Mouse (Mus musculus) left cerebral cortex, adult 8-10 months (tissue): ENCODE measurements around the gene March8. TPM values are rescaled to one million over a fixed set of nuclear protein-coding genes. Genes with fewer than 3 reads are reported as not detected.

ENCODE experiments used
- DNase-seq, 2 experiments: peaks; one replicate each; pipeline ENCODE4 v3.0.0; 2022; ENCODE audit warnings: low spot score in 2 of 2
- total RNA-seq, 4 experiments: library from RNA; stranded (reverse); gene quantifications; 2 replicates each; pipeline ENCODE4 v1.2.4; 2022

March8 gene
- total RNA-seq, 4 experiments from 2014 or later, result 45.8 to 58.4 (median 53.3) TPM

- no peak for DNase-seq
These were observed 33.7 kb downstream of the March8 start for GRCm38 (mm10) chr6:116371500-116371899.

GRCm38 (mm10) chr6:116374136-116374535 lies 36.3 kb downstream of the March8 start:
- no peak for DNase-seq

- no peak for DNase-seq
These were observed 36.8 kb downstream of the March8 start for GRCm38 (mm10) chr6:116374618-116375017.

GRCm38 (mm10) chr6:116378892-116379291 lies 41.1 kb downstream of the March8 start:
- DNase-seq, result no peak

DNA sequence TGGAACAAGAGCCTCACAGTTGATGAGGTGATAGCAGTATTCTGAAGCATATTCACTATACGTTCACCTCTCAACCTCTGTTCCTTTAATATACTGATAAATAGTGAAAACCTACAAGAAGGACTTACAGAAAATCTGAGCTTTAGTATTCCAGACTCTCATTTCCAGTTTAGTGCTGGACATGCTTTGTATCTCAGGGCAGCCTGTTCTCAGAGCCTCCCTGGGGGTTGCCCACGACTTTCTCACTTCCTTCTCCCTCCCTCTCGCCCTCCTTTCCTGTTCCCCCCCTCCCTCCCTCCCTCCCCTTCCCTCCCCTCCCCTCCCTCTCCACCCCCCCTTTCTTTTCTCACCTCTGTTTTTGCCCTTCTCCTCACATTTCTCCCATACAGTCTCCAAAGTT lies 42.3 kb downstream of the March8 start:
- no peak for DNase-seq

DNA sequence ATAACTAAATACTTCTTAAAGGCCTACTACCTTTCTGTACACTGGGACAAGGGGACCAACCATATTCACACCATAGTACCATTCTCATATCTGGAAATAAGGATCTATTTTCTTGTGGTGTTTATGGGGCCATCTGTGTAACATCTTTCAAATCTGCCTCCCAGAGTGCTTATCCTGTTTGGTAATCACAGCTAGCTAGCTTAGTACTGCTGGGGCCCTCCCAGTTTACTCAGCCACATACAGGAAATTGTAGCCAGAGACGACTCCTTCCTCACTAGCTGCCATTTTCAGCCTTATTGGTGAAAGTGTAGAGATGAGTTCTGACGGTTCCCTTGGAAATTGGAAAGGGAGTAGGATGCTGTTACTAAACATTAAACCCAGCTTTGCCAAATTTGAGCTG lies 43.8 kb downstream of the March8 start:
- no peak for DNase-seq

- DNase-seq, result no peak
These were observed 45.8 kb downstream of the March8 start for GRCm38 (mm10) chr6:116383582-116383981.

GRCm38 (mm10) chr6:116385194-116386044 lies 47.6 kb downstream of the March8 start:
- no peak for DNase-seq

GRCm38 (mm10) chr6:116386045-116386415 lies 48.2 kb downstream of the March8 start:
- DNase-seq, result no peak

DNA sequence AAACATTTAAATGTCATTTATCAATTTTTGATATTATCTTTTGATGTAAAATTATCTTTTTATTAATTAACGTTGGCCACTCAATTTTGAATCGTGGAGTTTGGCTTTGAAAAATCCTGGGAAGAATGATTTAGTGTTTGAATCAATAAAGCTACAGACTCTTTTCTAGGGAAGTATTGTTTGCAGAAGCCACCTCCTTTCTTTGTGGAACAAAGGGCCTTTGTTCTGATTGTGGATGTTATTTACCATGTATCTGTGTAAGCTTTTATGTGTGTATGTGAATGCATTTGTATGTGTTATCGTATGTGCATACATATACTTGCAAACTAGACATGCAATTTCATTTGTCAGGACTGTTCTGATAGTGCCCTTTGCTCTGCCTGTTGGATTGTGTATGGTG lies 48.7 kb downstream of the March8 start:
- DNase-seq, result no peak

DNA sequence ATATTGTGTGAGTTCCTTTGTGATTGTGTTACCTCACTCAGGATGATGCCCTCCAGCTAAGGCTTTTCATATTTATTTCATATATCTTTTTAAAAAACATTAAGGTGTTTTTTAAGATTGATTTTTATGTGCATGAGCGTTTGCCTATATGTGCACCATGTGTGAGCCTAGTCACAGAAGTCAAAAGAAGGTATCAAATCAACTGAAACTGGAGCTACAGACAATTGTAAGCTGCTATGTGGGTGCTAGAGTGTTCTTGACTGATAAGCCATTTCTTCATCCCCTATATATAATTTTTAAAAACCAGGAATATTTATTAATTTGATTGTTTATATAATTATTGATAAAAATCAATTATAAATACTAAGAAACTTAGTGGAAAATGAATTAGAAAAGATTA lies 50.2 kb downstream of the March8 start:
- DNase-seq, result no peak

DNA sequence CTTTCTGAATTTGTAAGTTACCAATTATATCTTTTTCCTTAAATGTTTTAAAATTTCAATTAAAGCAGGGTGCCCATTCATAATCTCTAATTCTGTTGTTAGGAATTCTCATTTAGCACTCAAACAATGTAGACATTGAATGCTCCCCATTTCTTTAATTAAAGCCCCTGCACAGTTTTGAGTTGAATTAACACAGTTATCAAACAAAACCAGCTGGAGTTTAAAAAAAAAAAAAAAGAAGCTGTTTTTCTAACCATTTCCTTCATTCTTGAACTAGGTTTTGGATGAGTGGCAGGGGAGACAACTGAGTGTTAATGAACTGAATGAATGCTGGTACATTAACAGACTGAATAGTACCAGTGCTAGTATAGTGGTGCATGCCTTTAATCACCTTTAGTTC lies 51.7 kb downstream of the March8 start:
- DNase-seq, result no peak

DNA sequence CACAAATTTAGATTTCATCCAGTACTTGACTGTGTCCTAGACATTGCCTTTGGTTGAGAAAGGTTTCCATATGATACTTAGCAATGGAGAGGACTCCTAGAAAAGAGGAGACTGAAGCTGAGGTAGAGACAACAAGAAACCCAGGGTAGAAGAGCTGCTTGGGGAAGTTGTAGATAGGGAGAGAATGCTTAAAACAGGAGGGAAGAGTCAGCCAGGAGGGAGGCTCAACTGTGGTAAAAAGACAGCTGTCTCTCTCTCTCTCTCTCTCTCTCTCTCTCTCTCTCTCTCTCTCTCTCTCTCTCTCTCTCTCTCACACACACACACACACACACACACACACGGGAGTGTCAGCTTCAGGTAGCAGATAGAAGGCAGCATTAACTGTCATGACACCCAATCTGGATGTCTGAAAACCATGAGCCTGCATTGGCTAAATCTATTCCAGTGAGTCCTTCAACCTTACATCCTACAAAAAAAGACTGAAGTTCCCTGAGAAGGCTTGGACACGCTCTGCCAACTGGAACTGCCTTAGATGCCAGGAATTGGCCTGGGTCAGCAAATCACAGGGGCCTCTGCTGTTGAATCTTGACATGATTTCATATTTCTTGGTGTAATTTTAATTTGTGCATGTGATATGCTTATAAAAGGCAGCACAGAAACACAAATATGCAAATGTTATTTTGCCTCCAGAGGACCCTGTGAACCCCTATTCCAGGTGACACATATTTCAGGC lies 57.3 kb downstream of the March8 start:
- DNase-seq, result no peak

DNA sequence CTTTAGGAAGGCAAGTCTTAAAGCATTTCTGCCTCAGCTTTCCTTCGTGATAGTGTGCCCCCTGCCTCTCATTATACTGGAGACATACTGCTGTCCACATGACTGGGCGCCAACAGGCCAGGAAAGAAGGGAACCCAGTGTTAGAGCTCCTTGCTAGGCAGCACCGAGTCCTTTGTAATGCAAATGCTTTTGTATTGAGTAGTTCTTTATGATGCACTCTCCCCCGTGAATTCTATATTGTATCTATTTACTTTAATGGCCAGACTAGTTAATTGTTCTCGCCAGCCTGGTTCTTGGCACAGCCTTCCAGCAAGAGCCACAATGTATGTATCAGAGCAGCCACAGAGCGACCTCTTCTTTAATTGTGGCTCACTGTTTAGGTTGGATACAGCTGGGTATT lies 59.8 kb downstream of the March8 start:
- no peak for DNase-seq

- no peak for DNase-seq
These were observed 60.3 kb downstream of the March8 start for GRCm38 (mm10) chr6:116398136-116398535.

- no peak for DNase-seq
These were observed 64.1 kb downstream of the March8 start for GRCm38 (mm10) chr6:116401746-116402423.

- no peak for DNase-seq
These were observed 64.6 kb downstream of the March8 start for GRCm38 (mm10) chr6:116402426-116402825.

DNA sequence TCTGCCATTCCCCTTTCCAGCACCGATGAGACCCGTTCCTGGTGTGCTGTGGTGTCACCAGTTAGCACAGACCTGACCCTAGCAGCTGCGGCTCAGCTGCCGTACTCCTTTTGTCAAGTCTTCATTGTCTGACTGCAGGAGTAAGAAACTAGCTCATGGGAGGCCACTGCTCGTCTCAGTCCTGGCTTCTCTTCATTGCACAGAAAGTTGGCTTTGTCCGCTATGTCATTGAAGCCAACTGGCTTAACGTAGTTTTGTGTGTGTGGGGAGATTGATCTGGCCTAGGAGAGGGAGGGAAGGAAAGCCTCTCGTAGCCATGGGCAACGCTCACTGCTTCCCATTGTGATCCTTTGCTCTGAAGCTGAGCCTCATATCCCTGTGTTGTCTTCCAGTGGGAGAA lies 67.4 kb downstream of the March8 start:
- DNase-seq, result no peak

- no peak for DNase-seq
These were observed 67.9 kb downstream of the March8 start for GRCm38 (mm10) chr6:116405715-116406114.

DNA sequence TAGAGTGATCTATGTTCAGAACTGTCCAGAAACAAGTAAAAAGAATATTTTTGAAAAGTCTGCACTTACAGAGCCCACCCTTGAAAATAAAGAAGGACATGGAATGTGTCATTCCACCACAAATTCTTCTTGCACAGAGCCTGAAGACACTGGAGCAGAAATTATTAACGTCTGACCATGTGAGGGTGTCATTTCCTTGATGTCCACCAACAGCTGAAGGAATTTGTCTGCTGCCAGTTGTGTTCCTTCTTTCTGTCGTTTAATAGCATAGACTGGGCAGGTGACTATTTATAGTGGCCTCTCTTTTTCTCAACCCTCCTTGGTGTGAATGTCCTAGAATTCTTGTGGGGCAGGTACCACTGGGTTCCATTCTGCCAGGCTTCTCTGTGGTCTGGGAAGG lies 68.3 kb downstream of the March8 start:
- DNase-seq, result no peak

DNA sequence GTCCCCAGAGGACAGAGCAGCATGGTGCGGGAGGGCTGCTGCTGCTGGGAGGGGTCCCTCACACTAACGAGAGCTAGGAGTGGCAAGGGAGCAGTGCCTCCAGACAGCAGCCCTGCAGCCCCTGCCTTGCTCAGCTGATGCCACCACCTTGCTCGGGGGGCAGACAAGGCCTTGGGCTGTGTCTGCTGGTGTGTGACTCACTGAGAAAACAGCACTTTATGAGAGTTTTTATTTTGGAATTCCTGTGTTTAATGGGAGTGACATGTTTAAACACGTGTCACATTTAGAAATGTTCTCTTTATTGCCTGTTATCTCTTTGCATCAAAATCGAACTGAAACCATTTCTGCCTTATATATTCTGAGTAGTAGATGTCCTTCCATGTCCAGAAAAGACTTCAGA lies 68.9 kb downstream of the March8 start:
- no peak for DNase-seq

GRCm38 (mm10) chr6:116407216-116407615 lies 69.4 kb downstream of the March8 start:
- DNase-seq, result no peak
